Mouse (Mus musculus) macrophage (primary cell): ENCODE results near the gene Gtf2ird2. TPM values are rescaled to one million over a fixed set of nuclear protein-coding genes. Genes with fewer than 3 reads are reported as not detected.

ENCODE experiments used
- H3K27ac ChIP-seq: fragments of 350-480 bp; formaldehyde crosslinking; 2 replicates; pipeline ENCODE4 v1.9.0; 2021
- H3K36me3 ChIP-seq: fragments of 350-480 bp; formaldehyde crosslinking; 2 replicates; pipeline ENCODE4 v1.9.0; 2021; ENCODE audit errors: inconsistent target
- H3K4me3 ChIP-seq: fragments of 350-480 bp; formaldehyde crosslinking; 2 replicates; pipeline ENCODE4 v1.9.0; 2021; ENCODE audit errors: inconsistent target
- H3K79me2 ChIP-seq: fragments of 350-480 bp; formaldehyde crosslinking; 2 replicates; pipeline ENCODE4 v1.9.0; 2021; ENCODE audit errors: inconsistent target
- WGBS: methylation state at CpG from one replicate; pipeline ENCODE4 v1.1.7; 2026; ENCODE audit warnings: inconsistent platforms; ENCODE audit not compliant: missing documents; 5-methylcytosine and 5-hydroxymethylcytosine counted together
- polyA plus RNA-seq: library from polyadenylated mRNA; stranded (reverse); fragments of 250-400 nt; gene quantifications from 3 replicates; pipeline ENCODE4 v1.2.4, GENCODE M21; 2018; ENCODE audit warnings: inconsistent platforms

Gene Gtf2ird2
- polyA plus RNA-seq, 1 experiment from 2014 or later = 3.6 TPM

GRCm38 (mm10) chr5:134169231-134169630 lies 14.6 kb upstream of the Gtf2ird2 start:
- 96% methylated on average over 9 of the region's 10 CpGs for WGBS
- Histone ChIP-seq H3K79me2 (peaks cover 17% of the 10 kb centered on the region), H3K36me3 (peaks cover 6% of the 10 kb centered on the region; the same call in 1 of the 2 replicates), H3K27ac (no peak overlapping the region), H3K4me3 (no peak overlapping the region)

DNA sequence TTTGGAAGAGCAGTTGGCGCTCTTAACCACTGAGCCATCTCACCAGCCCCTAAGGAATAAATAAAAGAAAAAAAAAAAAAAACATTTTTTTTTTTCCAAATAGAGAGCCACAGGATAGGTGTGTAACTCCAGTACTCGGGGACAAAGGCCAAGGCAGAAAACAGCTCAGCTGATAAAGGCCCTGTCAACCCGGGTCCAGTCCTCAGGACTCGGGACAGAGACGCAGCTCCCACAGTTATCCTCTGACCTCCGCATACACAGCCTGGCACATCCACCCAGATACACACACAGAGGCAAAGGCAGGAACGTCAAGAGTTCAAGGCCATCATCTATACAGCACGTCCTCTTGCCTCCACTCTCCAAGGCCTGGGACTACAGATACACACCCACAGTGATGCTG lies 13.7 kb upstream of the Gtf2ird2 start:
- Histone ChIP-seq H3K4me3 (no peak overlapping the region), H3K79me2 (peaks cover 26% of the 10 kb centered on the region), H3K27ac (no peak overlapping the region), H3K36me3 (peaks cover 6% of the 10 kb centered on the region; the same call in 1 of the 2 replicates)
- 87% methylated on average over 7 of the region's 8 CpGs for WGBS

- Histone ChIP-seq H3K79me2 (peaks cover 34% of the 10 kb centered on the region), H3K36me3 (no peaks in the 10 kb centered on the region), H3K4me3 (no peak overlapping the region), H3K27ac (no peak overlapping the region)
- WGBS = 48% methylated on average over 4 of the region's 4 CpGs
These were observed 10.6 kb upstream of the Gtf2ird2 start for GRCm38 (mm10) chr5:134173206-134173605.

DNA sequence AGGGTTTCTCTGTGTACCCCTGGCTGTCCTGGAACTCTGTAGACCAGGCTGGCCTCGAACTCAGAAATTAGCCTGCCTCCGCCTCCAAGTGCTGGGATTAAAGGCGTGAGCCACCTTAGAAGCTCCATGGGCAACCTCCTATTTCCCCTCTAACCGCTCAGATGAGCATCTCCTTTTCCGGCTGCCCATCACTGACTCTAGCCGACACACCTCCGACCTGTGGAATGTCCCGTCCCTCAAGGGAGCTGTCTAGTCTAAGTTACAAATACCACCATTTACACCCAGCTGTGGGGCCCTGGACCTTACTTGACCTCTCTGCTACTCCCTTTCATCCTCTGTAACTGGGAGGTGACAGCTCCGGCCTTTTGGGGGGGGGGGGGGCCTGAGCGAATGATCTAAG lies 8.1 kb upstream of the Gtf2ird2 start:
- Histone ChIP-seq H3K79me2 (peaks cover 34% of the 10 kb centered on the region), H3K36me3 (no peaks in the 10 kb centered on the region), H3K27ac (peak overlapping the region; percentile 48), H3K4me3 (peak overlapping the region; percentile 70)
- 18% methylated on average over 9 of the region's 10 CpGs for WGBS

DNA sequence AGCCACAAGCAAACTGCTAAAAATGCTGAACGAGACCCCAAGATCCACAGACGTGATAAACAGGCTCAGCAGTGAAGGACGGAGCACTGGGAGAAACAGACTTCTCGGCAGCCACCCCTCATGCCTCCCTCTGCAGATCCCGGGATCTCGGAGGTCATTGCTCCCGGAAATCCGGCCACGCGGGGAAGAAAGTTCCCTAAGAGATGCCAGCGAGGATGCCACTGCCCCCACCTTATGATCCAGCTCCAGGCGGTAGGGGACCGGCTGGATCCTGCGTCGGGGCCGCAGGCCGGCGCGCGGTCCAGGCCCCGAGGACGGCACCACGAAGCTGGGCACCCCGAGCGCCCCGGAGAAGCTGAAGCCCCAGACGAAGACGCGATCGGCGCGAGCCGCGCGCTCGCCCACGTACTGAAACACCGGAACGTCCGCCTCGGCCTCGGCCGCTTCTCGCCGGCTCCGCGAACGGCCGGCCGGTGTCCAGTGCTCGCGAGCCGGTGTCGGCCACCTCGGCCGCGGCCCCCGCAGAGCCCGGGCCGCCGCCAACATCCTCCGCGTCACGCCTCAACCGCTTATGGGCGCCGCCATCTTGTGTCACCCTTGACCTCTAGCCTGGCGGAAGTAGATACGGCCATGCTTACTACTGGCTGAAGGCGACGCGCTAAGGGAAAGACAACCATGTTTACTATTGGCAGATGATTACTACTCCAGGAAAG lies 7.5 kb upstream of the Gtf2ird2 start, which contains the start of gene Rcc1l:
Rcc1l (minus strand) TSS at position 606 of the 713 bp plus-strand sequence.
- Histone ChIP-seq H3K4me3 (peak within 1 kb of the TSS; percentile 70), H3K36me3 (no peaks in the 10 kb centered on the region), H3K79me2 (peaks cover 34% of the 10 kb centered on the region), H3K27ac (peak within 1 kb of the TSS; percentile 48)
- WGBS = under 1% methylated on average over 70 of the region's 72 CpGs

DNA sequence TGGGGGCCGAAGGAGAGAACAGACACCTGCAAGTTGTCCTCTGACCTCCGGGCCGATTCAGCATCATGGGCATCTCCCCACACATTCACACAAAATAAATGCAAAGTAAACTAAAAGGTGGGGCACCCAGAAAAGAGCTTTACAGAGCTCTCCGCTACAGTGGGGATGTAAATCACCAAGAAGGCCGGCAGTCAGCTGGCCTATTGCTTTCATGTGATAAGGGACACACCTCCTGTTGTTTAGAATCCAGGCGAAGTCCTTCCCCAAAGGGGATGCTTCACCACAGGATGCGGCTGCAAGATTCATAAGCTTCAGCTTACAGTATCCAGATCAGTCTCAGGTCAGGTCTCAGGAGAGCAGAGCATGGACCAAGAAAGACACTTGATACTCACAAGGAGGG lies 5.3 kb upstream of the Gtf2ird2 start:
- Histone ChIP-seq H3K79me2 (peaks cover 23% of the 10 kb centered on the region), H3K4me3 (no peak overlapping the region), H3K27ac (no peak overlapping the region), H3K36me3 (no peaks in the 10 kb centered on the region)
- 94% methylated on average over 7 of the region's 7 CpGs for WGBS

GRCm38 (mm10) chr5:134179871-134180270 lies 3.9 kb upstream of the Gtf2ird2 start:
- Histone ChIP-seq H3K36me3 (no peaks in the 10 kb centered on the region), H3K79me2 (peaks cover 11% of the 10 kb centered on the region)
- WGBS = 11% methylated on average over 7 of the region's 7 CpGs

GRCm38 (mm10) chr5:134182172-134182571 lies 1.6 kb upstream of the Gtf2ird2 start:
- Histone ChIP-seq H3K27ac (no peak overlapping the region), H3K79me2 (peaks cover 14% of the 10 kb centered on the region; the same call in 1 of the 2 replicates), H3K36me3 (no peaks in the 10 kb centered on the region), H3K4me3 (no peak overlapping the region)
- 65% methylated on average over 3 of the region's 3 CpGs for WGBS

More at GRCm38 (mm10) chr5:134179871-134180270, 3.9 kb upstream of the Gtf2ird2 start:
- no peak overlapping the region for H3K27ac ChIP-seq
- H3K4me3 ChIP-seq = no peak overlapping the region

GRCm38 (mm10) chr5:134182735-134183134 lies 1.1 kb upstream of the Gtf2ird2 start:
- Histone ChIP-seq H3K4me3 (no peak overlapping the region), H3K36me3 (no peaks in the 10 kb centered on the region), H3K27ac (no peak overlapping the region), H3K79me2 (peaks cover 14% of the 10 kb centered on the region; the same call in 1 of the 2 replicates)
- WGBS = 75% methylated on average over 4 of the region's 4 CpGs

GRCm38 (mm10) chr5:134183162-134183561 lies 657 bp upstream of the Gtf2ird2 start:
- peaks cover 14% of the 10 kb centered on the region; the same call in 1 of the 2 replicates for H3K79me2 ChIP-seq
- H3K27ac ChIP-seq = peak overlapping the region; percentile 37
- H3K36me3 ChIP-seq = no peaks in the 10 kb centered on the region
- peak overlapping the region; percentile 24 for H3K4me3 ChIP-seq
- 64% methylated on average over 7 of the region's 7 CpGs for WGBS

DNA sequence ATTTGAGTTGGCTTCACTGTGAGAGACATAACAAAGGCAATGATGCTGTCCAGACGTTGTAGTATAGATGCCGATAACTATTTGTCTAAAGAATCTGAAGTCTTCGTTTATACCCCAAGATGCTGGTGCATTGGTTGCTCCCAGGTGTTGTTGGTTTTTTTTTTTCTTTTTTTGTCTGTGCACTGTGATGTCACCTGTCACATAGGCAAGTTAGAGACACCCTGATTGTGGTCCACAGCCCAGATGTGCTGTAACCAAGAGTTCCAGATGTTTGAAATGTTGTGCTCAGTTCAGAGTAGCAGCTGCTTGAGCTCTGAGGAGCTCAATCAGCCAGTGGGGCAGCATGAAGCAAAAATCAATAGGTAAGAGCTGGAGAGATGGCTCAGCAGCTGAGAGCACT lies 2.2 kb downstream of the Gtf2ird2 start:
- Histone ChIP-seq H3K4me3 (no peak overlapping the region), H3K27ac (no peak overlapping the region), H3K36me3 (no peaks in the 10 kb centered on the region), H3K79me2 (peaks cover 14% of the 10 kb centered on the region; the same call in 1 of the 2 replicates)
- 100% methylated on average over 3 of the region's 3 CpGs for whole genome bisulfite sequencing

DNA sequence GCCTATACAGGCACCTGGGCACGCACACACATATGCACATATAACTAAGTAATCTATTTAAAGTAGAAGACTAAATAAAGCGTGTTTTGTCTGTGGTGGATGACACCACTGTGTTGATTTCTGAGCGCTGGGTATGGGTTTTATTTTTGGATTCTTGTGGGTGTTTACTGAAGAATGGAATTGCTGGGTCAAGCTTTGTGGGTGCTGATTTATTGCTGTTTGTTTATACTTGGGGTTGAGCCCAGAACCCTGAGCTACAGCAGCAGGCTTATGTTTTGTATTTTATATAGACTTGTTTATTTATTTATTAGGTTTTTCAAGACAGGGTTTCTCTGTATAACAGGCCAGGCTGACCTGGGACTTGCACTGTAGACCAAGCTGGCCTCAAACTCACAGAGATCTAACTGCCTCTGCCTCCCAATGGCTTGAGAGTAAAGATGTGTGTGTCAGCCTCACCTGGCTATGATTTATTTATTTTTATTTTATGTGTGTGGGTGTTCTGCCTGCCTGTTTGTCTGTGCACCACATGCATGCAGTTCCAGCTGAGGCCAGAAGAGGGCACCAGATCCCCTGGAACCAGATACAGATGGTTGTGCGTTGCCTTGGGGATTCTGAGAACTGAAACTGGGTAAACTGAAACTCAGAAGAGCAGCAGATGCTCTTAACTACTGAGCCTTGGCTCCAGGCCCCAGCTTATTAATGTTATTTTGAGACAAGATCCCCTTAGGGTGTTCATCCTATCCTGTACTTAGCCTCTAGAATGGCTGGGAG lies 3.3 kb downstream of the Gtf2ird2 start:
- Histone ChIP-seq H3K27ac (no peak overlapping the region), H3K36me3 (no peaks in the 10 kb centered on the region), H3K4me3 (no peak overlapping the region), H3K79me2 (peaks cover 14% of the 10 kb centered on the region; the same call in 1 of the 2 replicates)
- WGBS = 74% methylated on average over 4 of the region's 4 CpGs

DNA sequence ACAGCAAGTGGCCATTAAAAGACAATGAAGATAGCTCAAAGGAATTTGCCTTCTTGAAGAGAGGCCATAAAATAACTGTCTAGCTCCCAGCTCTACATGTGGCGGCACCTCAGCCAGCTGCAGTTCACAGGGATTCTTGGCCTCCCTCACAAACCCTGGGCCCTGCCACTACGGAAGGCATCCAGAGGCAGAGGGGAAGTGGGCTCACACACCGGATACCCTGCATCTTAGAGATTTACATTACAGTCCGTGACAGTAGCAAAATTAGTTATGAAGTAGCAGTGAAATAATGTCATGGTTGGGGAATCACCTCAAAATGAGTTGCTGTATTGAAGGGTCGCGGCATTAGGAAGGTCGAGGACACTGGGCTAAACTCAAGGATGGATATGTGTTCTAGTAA lies 4.8 kb downstream of the Gtf2ird2 start:
- Histone ChIP-seq H3K36me3 (no peaks in the 10 kb centered on the region), H3K4me3 (no peak overlapping the region), H3K27ac (no peak overlapping the region), H3K79me2 (peaks cover 14% of the 10 kb centered on the region; the same call in 1 of the 2 replicates)
- WGBS = 37% methylated on average over 7 of the region's 7 CpGs

DNA sequence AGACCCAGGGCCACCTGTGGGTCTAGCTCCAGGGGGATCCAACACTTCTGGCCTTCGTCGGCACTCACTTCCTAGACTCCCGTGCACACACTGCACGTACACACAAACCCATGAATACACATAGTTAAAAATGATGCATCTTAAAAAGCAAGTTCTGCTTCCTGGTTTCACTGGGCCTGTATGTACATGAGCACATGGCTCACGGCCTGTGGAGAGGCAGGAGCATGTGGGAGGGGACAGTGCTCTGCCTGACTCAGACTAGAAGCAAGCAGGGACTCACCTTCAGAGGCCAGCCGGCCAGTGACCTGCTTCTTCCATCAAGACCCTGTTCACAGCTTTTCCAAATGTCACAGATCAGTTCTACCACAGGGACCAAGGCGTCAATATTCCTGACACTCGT lies 9.8 kb downstream of the Gtf2ird2 start:
- no peak overlapping the region for H3K4me3 ChIP-seq
- H3K79me2 ChIP-seq = no peaks in the 10 kb centered on the region
- no peak overlapping the region for H3K27ac ChIP-seq
- 69% methylated on average over 8 of the region's 8 CpGs for WGBS
- peaks cover 7% of the 10 kb centered on the region; the same call in 1 of the 2 replicates for H3K36me3 ChIP-seq

DNA sequence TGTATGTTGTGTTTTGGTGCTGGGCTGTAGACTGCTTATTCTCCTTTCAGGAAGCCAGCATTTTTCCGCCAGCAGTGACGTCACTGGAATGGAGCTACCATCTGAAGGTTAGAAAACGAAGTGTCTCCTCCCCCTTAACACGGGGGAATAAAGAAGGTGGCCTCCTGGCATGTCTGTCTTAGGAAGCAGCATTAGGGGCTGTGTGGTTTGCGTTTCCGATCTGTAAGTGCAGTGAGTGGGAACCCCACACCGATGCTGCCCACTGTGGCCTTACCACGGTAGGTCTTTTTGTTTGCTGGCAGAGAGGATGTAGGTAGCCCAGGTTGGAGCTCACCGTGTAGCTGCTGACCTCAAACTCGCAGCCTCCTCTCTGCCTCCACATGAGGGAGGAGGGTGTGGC lies 22.9 kb downstream of the Gtf2ird2 start:
- Histone ChIP-seq H3K27ac (no peak overlapping the region), H3K79me2 (no peaks in the 10 kb centered on the region), H3K4me3 (no peak overlapping the region), H3K36me3 (no peaks in the 10 kb centered on the region)
- WGBS = 43% methylated on average over 10 of the region's 10 CpGs
